Mouse (Mus musculus): ENCODE results near the gene Hist2h3b. TPM values are rescaled to one million over a fixed set of nuclear protein-coding genes. Genes with fewer than 3 reads are reported as not detected.

Hist2h3b gene
- total RNA-seq, 2 experiments from 2014 or later: 24.6 to 29.5 TPM

DNA sequence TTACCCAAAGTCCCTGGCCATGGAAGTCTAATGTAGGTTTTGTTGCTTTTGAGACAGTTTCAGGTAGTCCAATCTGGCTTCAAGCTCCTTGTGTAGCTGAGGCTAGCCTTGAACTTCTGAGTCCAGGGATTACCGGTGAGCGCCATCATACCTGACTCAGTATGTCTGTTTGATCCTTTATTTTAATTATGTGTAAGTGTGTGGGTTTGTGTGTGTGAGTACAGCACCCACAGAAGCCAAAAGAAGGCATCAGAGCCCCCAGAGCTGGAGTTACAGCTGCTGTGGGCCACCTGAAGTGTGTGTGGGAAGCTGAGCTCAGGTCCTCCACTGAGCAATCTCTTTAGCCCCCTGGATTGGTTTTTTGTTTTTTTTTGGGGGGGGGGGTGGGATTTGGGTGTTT, 31.1 kb downstream of the Hist2h3b start:
- DNase-seq: no peak

DNA sequence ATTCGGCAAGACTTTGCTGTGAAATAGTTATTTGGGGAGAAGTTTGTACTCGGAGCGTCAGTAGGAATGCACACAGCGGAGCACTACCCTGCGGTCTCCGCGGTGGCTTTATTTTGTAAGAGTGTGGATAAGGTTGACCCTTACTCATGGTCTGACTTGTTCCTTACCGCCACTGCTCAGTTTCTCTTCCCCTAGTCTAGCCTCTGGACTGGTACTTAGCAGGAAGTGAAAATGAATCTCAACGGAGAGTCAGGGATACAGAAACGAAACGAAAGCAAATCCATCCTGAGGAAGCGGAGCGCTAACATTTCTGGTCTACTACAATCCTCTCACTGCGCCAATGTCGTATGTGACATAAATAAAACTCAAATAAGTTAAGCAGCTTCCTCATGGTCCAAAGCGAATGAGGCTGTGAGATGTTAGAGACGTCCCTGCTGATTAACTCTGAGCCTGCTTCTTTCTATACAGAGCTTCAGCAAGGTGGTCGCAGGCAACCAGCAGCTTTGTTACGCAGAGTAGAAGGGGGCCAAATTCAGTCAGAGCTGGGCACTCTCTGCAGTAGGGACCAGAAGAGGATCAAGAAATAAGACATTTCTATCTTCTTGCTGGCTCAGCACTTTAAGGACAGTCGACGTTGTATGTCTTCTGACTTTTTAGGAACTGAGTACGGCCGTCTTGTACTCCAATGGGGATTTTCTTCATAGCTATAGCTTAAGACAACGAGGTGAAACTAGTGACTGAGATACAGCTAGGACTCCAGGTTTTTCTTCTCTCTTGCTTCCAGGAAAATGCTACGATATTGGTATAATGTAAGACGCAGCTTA, 32.5 kb downstream of the Hist2h3b start:
- DNase-seq: no peak

DNA sequence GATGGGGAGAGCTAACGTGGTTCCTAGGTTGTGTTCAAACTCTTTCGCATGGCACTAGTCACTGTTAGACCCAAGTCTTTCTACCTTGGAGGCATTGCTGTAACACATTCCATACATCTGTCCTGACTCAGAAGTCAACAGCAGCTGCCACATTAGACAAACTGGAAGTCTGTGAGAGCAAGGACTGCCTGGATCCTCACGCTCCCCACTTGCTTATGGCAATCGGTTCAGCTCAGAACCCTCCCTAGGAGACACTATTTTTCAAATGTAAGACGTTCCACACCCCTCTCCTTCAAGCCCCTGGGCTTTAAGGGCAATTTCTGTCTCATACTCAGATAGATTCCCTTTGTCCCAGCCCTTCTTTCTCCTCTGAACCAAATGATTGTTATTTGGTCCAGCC, 33.6 kb downstream of the Hist2h3b start:
- DNase-seq: no peak

DNA sequence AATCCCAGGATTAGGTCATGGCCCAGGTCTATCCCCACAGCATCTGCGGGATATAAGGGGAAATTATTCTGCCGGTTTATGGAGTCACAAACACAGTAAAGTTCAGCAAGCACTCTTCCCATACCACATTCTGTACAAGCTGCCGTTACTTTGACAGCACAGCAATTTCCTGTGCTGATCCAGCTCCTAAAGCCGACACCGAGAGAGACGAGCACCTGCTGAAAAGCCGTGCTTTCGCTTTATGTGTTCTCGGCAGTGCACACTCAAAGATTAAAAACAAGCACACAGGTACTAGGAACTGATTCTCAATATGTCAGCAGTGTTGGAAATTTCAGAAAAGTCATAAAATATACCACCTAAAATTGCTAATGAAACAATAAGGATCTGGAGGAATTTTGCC, 38.1 kb downstream of the Hist2h3b start:
- no peak for DNase-seq

DNA sequence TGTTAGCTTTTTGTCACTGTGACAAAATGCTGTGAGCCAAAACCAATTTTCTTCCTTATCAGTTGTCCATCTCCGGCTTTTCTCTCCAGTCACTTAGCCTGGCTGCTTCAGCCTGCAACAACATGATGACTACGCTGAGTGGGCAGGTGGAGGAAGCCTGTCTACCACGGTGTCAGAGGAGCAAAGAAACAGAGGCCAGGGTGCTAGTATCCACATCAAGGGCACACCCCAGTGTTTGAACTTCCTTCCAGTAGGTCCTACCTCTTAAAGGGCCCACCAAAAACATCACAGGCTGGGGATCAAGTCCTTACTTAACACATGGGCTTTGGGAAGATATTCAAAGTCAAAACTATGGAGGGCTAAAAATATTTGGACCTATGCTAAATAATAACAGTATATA, 41.0 kb downstream of the Hist2h3b start:
- no peak for DNase-seq

DNA sequence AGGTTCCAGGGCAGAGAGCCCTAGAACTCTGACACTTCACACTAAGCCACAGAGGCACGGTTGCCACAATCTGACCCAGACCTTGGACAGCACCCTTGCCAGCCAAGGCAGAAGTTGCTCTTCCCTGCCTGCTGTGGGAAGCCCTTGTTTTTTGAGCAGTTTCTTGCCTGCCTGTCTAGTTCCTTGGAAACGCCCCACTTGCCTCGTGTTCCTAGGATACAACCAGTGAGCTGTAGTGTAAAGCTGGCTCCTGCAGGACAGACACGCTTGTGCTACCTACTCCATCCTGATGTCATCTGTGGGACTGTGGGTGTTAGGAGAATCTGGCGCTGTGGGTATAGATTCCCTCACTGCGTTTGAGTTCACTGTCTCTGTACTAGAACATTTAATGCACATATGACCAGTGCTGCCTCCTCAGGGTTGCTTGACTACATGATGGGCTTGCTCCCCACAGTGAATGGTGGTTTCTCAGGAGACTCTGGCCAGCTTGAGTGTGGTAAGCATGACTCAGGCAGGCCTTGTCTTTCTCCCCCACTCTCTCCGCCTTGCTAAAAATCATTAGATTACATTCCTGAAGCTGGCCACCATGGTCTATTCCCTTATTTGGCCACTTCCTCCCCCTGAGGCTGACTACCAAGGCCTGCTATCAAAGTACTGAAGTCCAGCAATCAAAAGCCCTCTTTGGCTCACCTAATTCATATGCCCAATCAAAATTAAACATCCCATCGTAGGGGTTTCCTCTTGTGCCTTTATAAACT, 44.1 kb downstream of the Hist2h3b start:
- no peak for DNase-seq

Small RNA genes lying within 50 kb of the gene (microRNA-seq; reads per million reads assigned to microRNA genes)
- gene Gm44492 (ENCODE audit: borderline replicate concordance in 2 of 2): 0 reads per million in 2 experiments
- gene Gm47311 (ENCODE audit: borderline replicate concordance in 2 of 2): 0 reads per million in 2 experiments
- 0 reads per million in 2 experiments for gene Gm47313 (ENCODE audit: borderline replicate concordance in 2 of 2)

Other genes starting within 250 kb of the Hist2h3b start
- 10 to 100 TPM; 17.0 to 22.2 TPM for gene Vps45, start 210.2 kb upstream of the Hist2h3b start, total RNA-seq (2021)
- 10 to 100 TPM; 52.5 to 54.4 TPM for gene Otud7b, start 164.1 kb upstream of the Hist2h3b start, total RNA-seq (2021)
- 1 to 10 TPM; 2.5 to 4.1 TPM for gene Mtmr11, start 106.7 kb upstream of the Hist2h3b start, total RNA-seq (2021)
- 10 to 100 TPM in 1 of 2 experiments, 1 to 10 TPM in 1; 8.8 to 10.3 TPM for gene Sf3b4, start 96.3 kb upstream of the Hist2h3b start, total RNA-seq (2021)
- gene Sv2a, start 87.5 kb upstream of the Hist2h3b start, total RNA-seq (2021): 1 to 10 TPM in 1 of 2 experiments, under 1 TPM in 1; 0.92 to 1.3 TPM
- 10 to 100 TPM; 22.4 to 28.2 TPM for gene Bola1, start 48.9 kb upstream of the Hist2h3b start, total RNA-seq (2021)
- 1 to 10 TPM; 1.7 TPM for gene Hist2h2ab, start 48.8 kb upstream of the Hist2h3b start, total RNA-seq (2021)
- 10 to 100 TPM; 12.1 to 12.5 TPM for gene Hist2h2ac, start 47.8 kb upstream of the Hist2h3b start, total RNA-seq (2021)
- gene Hist2h2be, start 47.5 kb upstream of the Hist2h3b start, total RNA-seq (2021): 1 to 10 TPM; 4.5 to 5.3 TPM
- 10 to 100 TPM in 1 of 2 experiments, 1 to 10 TPM in 1; 7.1 to 11.4 TPM for gene Hist2h3c2, start 29.5 kb upstream of the Hist2h3b start, total RNA-seq (2021)
- gene Hist2h2aa2, start 28.4 kb upstream of the Hist2h3b start, total RNA-seq (2021): 100 to 1,000 TPM; 213 to 222 TPM
- gene Hist2h2aa1, start 23.2 kb upstream of the Hist2h3b start, total RNA-seq (2021): 1 to 10 TPM; 4.9 to 5.7 TPM
- gene Hist2h3c1, start 22.0 kb upstream of the Hist2h3b start, total RNA-seq (2021): not detected
- 1 to 10 TPM; 7.5 to 8.7 TPM for gene Hist2h4, start 5.3 kb upstream of the Hist2h3b start, total RNA-seq (2021)
- gene Hist2h2bb, start 1.1 kb downstream of the Hist2h3b start, total RNA-seq (2021): 10 to 100 TPM; 30.8 to 37.0 TPM
- gene Fcgr1, start 25.3 kb downstream of the Hist2h3b start, total RNA-seq (2021): under 1 TPM; 0.33 to 0.40 TPM
- gene BC107364, start 183.7 kb downstream of the Hist2h3b start, total RNA-seq (2021): not detected